17 mouse cellular contexts compared by ENCODE assay signal in genomic region chr6:28974498-28974897, GRCm38 (mm10).
DNase-seq lines count a peak whose midpoint lies in the region; ATAC-seq and TF ChIP-seq lines count a peak whose summit lies in the region.
"Had no signal": no experiment of that assay in that cellular context is flagged by ENCODE, and none has a peak within 500 bp of the region (broad histone marks: within the 10 kb centered on the region; RNA-seq: fewer than 3 reads in every experiment).

No protein-coding gene starts in this region.

- no peaks in the 10 kb centered on the region for H3K36me3 ChIP-seq in hindbrain, embryonic 14.5 days (replicated peaks; ENCODE audit: control insufficient read depth, insufficient read depth)
- H3K36me3 ChIP-seq in thymus, adult 2 months (ENCODE audit: control insufficient read depth, insufficient read depth, low read length), result no peaks in the 10 kb centered on the region
- H3K36me3 ChIP-seq: embryonic facial prominence, embryonic 12.5 days; forebrain, embryonic 15.5 days; G1E; heart, embryonic 12.5 days had no signal

- peaks cover 34% of the 10 kb centered on the region for H3K4me1 ChIP-seq in cerebellum, adult 2 months (ENCODE audit: control insufficient read depth, insufficient read depth, low read length)
- H3K4me1 ChIP-seq in hindbrain, embryonic 14.5 days (replicated peaks; ENCODE audit: control insufficient read depth, insufficient read depth, low read length), result no peaks in the 10 kb centered on the region
- H3K4me1 ChIP-seq in thymus, adult 2 months (replicated peaks; ENCODE audit: control insufficient read depth, insufficient read depth, low read length), result no peaks in the 10 kb centered on the region
- H3K4me1 ChIP-seq: embryonic facial prominence, embryonic 12.5 days had no signal

- H3K4me2 ChIP-seq in hindbrain, embryonic 14.5 days (replicated peaks), result no peak overlapping the region
- H3K4me2 ChIP-seq: embryonic facial prominence, embryonic 12.5 days; forebrain, embryonic 15.5 days; heart, embryonic 12.5 days had no signal

- no peak for TF ChIP-seq POLR2A in cerebellum, adult 2 months (IDR thresholded peaks at IDR 0.05; ENCODE audit: borderline replicate concordance, insufficient read depth, low read length)
- no peak for TF ChIP-seq POLR2A in thymus, adult 2 months (IDR thresholded peaks at IDR 0.05; ENCODE audit: control insufficient read depth, extremely low read depth, insufficient read depth, low read length, poor library complexity)

- WGBS in cerebellum, adult 2 months, result 12% methylated on average over 3 of the region's 3 CpGs
- WGBS in hindbrain, embryonic 14.5 days, result 93% methylated on average over 3 of the region's 3 CpGs
- 90% methylated on average over 3 of the region's 3 CpGs for WGBS in thymus, adult 2 months

- no peak for DNase-seq in cerebellum, postnatal 4 days (ENCODE audit: low spot score in 2 of 2)
- DNase-seq in brain, adult 2 months (ENCODE audit: low read depth, low spot score), result peak; percentile 94
- DNase-seq in cerebellum, adult 2 months, result peak; percentile 85 to 94
- peak; percentile 75 to 88 for DNase-seq in cerebellum, postnatal 10 days
- DNase-seq in kidney, postnatal 25 days, result no peak
- no peak for DNase-seq in hindbrain, embryonic 14.5 days (ENCODE audit: low spot score)
- DNase-seq in thymus, adult 2 months, result no peak
- DNase-seq: B cell, adult 2 months; gastrocnemius, postnatal 10 days had no signal

- TF ChIP-seq CTCF in cerebellum, adult 2 months (IDR thresholded peaks at IDR 0.05; ENCODE audit: borderline replicate concordance, insufficient read depth, low read depth, low read length), result no peak
- no peak for TF ChIP-seq CTCF in thymus, adult 2 months (IDR thresholded peaks at IDR 0.05; ENCODE audit: borderline replicate concordance, control insufficient read depth, extremely low read depth, insufficient read depth, low read length, poor library complexity)

- H3K27ac ChIP-seq in cerebellum, adult 2 months (ENCODE audit: insufficient read depth, low read length), result peak overlapping the region; percentile 80
- no peak overlapping the region for H3K27ac ChIP-seq in hindbrain, embryonic 14.5 days
- H3K27ac ChIP-seq in thymus, adult 2 months (ENCODE audit: control insufficient read depth, insufficient read depth, low read length), result no peak overlapping the region
- H3K27ac ChIP-seq: embryonic facial prominence, embryonic 12.5 days; forebrain, embryonic 15.5 days had no signal

- H3K9me3 ChIP-seq in hindbrain, embryonic 14.5 days (ENCODE audit: control insufficient read depth, low read length), result no peaks in the 10 kb centered on the region
- H3K9me3 ChIP-seq: forebrain, embryonic 15.5 days; G1E had no signal

- H3K4me3 ChIP-seq in cerebellum, adult 2 months (replicated peaks; ENCODE audit: insufficient read depth, low read depth, low read length), result no peak overlapping the region
- no peak overlapping the region for H3K4me3 ChIP-seq in hindbrain, embryonic 14.5 days (replicated peaks; ENCODE audit: low read length)
- H3K4me3 ChIP-seq in thymus, adult 2 months (ENCODE audit: control insufficient read depth, insufficient read depth, low read length), result no peak overlapping the region
- H3K4me3 ChIP-seq: embryonic facial prominence, embryonic 12.5 days; forebrain, embryonic 15.5 days; heart, embryonic 12.5 days had no signal

- no peak overlapping the region for H3K9ac ChIP-seq in hindbrain, embryonic 14.5 days
- H3K9ac ChIP-seq: embryonic facial prominence, embryonic 12.5 days; forebrain, embryonic 15.5 days; heart, embryonic 12.5 days had no signal

- peak; percentile 79 for ATAC-seq in cerebellum, adult (ENCODE audit: insufficient number of reproducible peaks, low FRiP score, low TSS enrichment)
- ATAC-seq in hindbrain, embryonic 14.5 days (ENCODE audit: low FRiP score), result no peak
- ATAC-seq: CD4-positive, CD25-positive, alpha-beta regulatory T cell, adult 4 months; forebrain, embryonic 15.5 days; inflammation-experienced regulatory T-cells, adult 6 months; intestine, postnatal 0 days had no signal

- H3K27me3 ChIP-seq in cerebellum, adult 2 months (ENCODE audit: control insufficient read depth, insufficient read depth, low read length), result no peaks in the 10 kb centered on the region
- H3K27me3 ChIP-seq in hindbrain, embryonic 14.5 days (ENCODE audit: control insufficient read depth, insufficient read depth, low read length), result 0 out of 2 replicates have a peak, but pooled peaks cover 4% of the 10 kb centered on the region
- no peaks in the 10 kb centered on the region for H3K27me3 ChIP-seq in thymus, adult 2 months (ENCODE audit: control insufficient read depth, insufficient read depth, low read length)
- H3K27me3 ChIP-seq: forebrain, embryonic 15.5 days had no signal

Comparison
In these comparisons a context has a peak if more than half of its experiments do, and no peak if none do; other contexts are left out.
1. DNase-seq: peak in brain, adult 2 months (single experiment), cerebellum, adult 2 months (2 of 2) and cerebellum, postnatal 10 days (2 of 2); none in cerebellum, postnatal 4 days (0 of 2), kidney, postnatal 25 days (0 of 2), hindbrain, embryonic 14.5 days (single experiment) and thymus, adult 2 months (single experiment).